Mouse (Mus musculus): ENCODE data around the gene Dnmt3l.
"Not testable (repeated sequence)": the region's sequence is repeated elsewhere in the genome, so short reads cannot be mapped to it uniquely, and the experiment has no call there.

The Dnmt3l gene

GRCm38 (mm10) chr10:78041647-78042046 is at the start of gene Dnmt3l:
TSS of gene Dnmt3l (plus strand) at chr10:78041947.
- no peak for DNase-seq (ENCODE audit: low spot score)

- DNase-seq (ENCODE audit: low spot score), result no peak
Measured at GRCm38 (mm10) chr10:77995639-77996038, 46.1 kb upstream of the Dnmt3l start.

DNA sequence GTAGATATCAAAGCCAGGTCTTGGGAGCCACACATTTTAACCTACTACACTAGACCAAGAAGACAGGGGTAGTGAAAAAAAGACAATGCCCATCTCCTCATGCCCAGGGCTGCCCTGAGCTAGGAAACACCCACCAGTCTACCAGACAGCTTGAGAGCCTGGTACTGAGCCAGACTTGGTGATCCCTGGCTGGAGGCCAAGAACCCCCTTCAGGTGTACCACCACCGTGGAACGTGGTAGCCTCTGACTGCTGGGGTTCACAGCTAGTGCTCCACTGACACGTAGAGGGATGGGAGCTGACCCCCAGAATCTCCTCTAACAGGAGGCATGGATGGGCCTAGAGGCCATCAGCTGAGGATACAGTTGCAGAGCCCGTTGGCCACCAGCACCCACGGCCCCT is 41.5 kb upstream of the Dnmt3l start:
- no peak for DNase-seq (ENCODE audit: low spot score)

DNA sequence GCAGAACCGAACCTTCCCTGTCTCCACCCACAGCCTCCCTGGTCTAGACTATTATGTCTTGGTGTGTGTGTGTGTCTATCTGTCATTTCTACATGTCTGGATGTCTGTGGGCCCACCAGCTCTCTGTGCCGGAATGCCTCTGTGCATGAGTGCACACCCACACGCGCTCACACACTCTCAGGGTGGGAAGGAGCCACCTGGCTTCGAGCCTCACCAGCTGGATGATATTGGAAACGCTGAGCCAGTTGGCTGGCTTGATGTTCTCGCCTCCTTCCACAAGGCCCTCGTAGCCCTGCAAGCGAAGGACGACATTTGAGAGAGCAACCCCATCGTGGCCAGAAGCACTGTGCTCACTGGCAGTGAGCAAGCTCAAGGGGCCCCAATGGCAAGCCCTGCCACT is 40.0 kb upstream of the Dnmt3l start:
- DNase-seq (ENCODE audit: low spot score), result no peak

- DNase-seq (ENCODE audit: low spot score), result no peak
Measured at GRCm38 (mm10) chr10:78002316-78002715, 39.4 kb upstream of the Dnmt3l start.

GRCm38 (mm10) chr10:78004479-78005100 is 37.2 kb upstream of the Dnmt3l start:
- no peak for DNase-seq (ENCODE audit: low spot score)

DNA sequence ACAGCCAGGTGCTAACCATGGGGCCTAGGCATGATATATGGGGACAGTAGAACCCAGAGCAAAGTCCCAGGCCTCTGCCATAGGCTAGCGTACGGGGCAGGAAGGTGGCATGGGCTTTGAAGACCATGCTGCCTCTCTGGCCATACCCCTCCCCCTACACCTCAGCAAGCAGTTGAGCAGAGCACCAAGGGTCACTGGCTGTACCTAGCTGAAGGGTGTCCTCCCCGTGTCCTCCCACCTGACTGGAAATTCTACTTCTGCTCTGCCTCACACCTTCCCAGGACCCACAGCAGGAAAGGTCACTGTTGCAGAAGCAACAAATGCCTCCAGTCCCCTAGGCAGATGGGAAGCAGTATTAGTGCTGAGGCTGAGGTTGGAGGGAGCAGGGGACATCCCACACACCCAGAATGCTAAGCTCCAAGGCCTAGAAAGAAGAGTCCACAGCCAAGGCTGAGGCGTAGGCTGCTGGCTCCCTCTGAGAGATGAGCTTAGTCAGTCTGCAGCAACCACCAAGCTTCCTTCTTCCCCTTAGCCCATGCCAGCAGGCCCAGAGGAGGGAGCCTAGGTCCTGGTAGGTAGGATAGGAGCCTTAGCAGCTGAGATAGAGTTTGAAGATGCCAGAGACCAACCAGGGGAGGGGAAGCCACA is 35.8 kb upstream of the Dnmt3l start:
- no peak for DNase-seq (ENCODE audit: low spot score)

GRCm38 (mm10) chr10:78007203-78007602 is 34.5 kb upstream of the Dnmt3l start:
- no peak for DNase-seq (ENCODE audit: low spot score)

DNA sequence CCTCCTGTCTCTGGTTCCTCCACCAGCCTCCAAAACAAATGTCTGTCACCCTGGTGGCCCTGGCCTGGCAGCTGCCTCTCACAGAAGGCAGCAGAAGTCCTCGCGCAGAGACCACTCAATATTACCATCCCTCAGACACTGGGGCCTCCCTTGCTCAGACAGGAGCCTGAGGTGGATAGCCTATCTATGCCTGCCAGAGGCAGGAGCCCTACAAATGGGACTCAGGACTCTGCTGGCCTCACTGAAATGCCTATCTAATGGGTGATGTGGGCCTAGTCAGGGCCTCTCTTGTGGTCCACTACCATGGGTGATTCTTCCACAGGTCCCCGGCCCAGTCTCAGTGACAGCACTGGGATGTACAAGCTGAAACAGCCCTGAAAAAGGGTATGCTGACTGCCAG is 33.6 kb upstream of the Dnmt3l start:
- DNase-seq (ENCODE audit: low spot score), result no peak

- peak; percentile 82 for DNase-seq (ENCODE audit: low spot score)
Measured at GRCm38 (mm10) chr10:78009184-78009944, 32.4 kb upstream of the Dnmt3l start.

GRCm38 (mm10) chr10:78009945-78010293 is 31.8 kb upstream of the Dnmt3l start, which contains the start of gene Pfkl:
TSS of gene Pfkl (minus strand) at chr10:78010083.
- DNase-seq (ENCODE audit: low spot score), result no peak

DNA sequence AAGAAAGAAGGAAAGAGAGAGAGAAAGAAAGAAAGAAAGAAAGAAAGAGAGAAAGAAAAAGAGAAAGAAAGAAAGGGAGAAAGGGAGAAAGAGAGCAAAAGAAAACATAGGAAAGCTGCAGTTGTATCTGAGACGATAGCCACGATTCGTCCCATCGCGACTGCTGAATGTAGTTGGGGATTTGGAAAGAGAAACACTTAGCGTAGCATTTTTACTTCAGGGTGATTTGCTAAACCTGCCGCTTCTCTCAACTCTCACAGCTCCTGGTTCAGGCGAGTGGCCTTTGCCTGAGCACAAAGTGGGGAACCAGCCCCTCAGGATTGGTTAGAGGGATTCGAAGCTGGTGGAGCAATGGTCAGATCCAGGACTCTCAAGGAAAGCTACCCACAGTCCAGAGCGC is 31.4 kb upstream of the Dnmt3l start:
- DNase-seq (ENCODE audit: low spot score), result no peak

DNA sequence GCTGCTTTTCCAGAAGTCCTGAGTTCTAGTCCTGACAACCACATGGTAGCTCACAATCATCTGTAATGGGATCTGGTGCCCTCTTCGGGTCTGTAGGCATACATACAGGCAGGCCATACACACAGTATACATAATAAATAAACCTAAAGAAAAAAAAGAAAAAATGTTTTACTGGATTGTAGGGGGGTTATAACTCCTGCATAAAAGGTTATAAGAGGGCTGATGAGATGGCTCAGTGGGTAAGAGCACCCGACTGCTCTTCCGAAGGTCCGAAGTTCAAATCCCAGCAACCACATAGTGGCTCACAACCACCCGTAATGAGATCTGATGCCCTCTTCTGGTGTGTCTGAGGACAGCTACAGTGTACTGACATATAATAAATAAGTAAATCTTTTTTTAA is 30.6 kb upstream of the Dnmt3l start:
- not testable (repeated sequence) for DNase-seq (ENCODE audit: low spot score)

DNA sequence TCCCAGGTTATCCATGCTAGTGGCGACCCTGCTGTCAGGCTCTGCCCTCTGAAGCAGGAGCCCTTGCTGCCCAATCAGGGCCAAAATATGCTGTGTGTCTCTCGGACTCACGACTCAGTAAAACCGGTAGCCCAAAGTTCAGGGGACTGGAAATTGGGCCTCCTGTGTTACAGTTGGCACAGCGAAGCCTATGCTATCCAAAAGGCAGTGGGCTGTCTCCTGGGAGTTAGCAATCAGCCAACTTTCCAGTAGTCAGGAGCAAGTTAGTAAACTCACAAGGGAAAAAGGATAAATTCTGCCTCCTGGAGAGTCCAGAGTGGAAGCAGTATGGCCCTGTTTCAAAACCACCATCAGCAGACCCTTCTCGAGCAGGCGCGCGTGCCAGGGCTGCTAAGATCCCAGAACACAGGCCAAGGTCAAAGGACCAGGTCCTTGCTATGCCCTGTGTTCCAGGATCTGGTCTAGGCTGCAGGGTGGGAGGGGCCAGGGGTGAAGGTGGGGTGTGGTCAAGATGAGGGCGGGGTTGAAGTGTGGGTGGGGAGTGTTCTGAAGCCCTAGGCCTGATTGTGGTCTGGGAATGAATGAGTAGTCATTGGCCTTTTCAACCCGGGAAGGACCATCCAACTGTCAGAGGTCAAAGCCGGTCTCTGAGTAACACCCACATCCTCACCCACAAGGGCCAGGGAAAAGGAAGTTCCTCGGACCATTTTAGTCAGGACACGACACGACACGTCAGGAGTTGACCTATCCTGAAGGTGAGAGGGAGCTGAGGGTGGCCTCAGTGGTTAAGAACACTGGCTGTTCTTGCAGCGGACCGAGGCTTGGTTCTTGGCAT is 28.9 kb upstream of the Dnmt3l start:
- no peak for DNase-seq (ENCODE audit: low spot score)

DNA sequence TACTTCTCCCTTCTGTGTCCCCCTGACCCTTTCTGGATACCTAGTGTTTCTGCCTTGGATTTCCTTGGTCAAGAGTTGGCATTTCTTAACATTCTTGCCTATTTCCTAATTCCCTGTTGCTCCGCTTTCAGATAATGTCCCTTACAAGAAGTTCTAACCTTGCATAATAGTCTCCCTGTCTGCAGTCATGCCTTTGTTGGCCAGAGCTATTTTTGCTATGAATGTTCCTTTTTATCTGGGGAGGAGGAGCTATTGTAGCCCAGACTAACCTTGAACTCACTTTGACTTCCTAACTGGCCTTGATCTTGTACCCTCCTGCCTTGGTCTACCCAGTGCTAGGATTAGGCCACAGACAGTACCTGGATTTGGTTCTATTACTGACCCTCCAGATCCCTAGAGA is 26.3 kb upstream of the Dnmt3l start:
- DNase-seq (ENCODE audit: low spot score), result no peak

GRCm38 (mm10) chr10:78016366-78016765 is 25.4 kb upstream of the Dnmt3l start:
- DNase-seq (ENCODE audit: low spot score), result no peak

GRCm38 (mm10) chr10:78018797-78019203 is 22.9 kb upstream of the Dnmt3l start:
- no peak for DNase-seq (ENCODE audit: low spot score)

DNA sequence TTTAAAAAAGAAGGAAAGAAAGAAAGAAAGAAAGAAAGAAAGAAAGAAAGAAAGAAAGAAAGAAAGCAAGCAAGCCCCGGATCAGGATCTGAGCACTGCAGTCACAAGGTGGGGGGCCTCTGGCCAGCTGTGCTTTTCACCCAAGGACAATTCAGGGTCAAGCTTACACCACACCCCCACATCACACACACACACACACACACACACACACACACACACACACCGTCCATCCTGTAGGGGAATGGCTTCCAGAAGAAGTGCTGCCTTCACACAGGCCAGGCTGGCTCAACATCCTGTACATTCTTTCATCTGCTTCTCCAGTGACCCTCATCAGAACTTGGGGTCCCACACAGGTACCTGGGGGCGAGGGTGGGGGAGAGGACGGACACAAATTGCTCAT is 22.5 kb upstream of the Dnmt3l start:
- DNase-seq (ENCODE audit: low spot score), result no peak

DNA sequence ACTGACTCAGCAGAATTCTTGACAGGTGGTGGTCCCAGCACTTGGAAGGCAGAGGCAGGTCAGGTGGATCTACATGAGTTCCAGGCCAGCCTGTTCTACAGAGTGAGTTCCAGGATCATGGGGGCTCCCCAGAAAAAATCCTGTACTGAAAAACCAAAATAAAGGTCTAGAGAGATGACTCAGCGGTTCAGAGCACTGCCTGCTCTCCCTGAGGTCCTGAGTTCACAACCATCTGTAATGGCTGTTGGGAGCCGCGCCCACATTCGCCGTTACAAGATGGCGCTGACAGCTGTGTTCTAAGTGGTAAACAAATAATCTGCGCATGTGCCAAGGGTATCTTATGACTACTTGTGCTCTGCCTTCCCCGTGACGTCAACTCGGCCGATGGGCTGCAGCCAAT is 21.8 kb upstream of the Dnmt3l start:
- DNase-seq (ENCODE audit: low spot score), result not testable (repeated sequence)

DNA sequence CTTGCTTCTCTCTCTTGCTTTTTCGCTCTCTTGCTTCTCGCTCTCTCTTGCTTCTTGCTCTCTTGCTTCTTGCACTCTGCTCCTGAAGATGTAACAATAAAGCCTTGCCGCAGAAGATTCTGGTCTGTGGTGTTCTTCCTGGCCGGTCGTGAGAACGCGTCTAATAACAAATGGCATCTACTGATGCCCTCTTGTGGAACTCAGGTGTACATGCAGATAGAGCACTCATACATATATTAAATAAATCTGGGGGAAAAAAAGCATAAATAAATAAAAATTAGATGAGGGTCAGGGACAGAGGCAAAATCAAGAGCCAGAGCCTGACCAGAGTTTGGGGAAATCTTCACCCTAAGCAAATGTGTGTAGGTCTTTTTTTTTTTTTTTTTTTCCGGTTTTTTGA is 16.3 kb upstream of the Dnmt3l start:
- not testable (repeated sequence) for DNase-seq (ENCODE audit: low spot score)

DNA sequence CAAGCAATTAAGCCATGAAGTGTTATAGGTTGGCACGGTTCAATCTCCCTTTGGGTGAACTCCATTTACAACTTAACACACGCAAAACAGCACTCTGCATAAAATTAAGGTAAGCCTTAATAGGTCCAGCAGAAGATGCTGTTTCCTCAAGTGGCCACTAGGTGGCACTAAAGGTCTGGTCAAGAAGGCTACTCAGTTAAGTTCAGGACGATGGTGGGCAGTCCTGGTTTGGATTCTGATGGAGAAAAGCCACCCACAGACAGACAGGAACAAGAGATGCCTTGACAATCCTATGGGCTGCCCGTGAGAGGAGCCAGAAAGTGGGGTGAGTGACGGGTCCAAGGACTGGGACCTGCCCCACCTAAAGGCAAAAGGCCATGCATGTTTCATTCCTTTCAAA is 13.6 kb upstream of the Dnmt3l start:
- DNase-seq (ENCODE audit: low spot score), result peak; percentile 35

GRCm38 (mm10) chr10:78029080-78029479 is 12.7 kb upstream of the Dnmt3l start:
- no peak for DNase-seq (ENCODE audit: low spot score)
